Mouse (Mus musculus) heart, adult 9 months (tissue): ENCODE data around the gene Olfr1305.

Source experiments
- DNase-seq, 2 experiments: peaks; one replicate each; pipeline ENCODE4 v3.0.0; 2022; ENCODE audit warnings: low spot score in 2 of 2

Olfr1305 gene

GRCm38 (mm10) chr2:111877049-111877448 lies at the start of gene Olfr1305:
Olfr1305 (minus strand) TSS chr2:111877149.
- DNase-seq, result no peak

- no peak for DNase-seq
Observed at GRCm38 (mm10) chr2:111916171-111916570, 39.2 kb upstream of the Olfr1305 start, which contains the start of gene Olfr1306. Olfr1306 (minus strand) TSS chr2:111916271.

- no peak for DNase-seq
Observed at GRCm38 (mm10) chr2:111820240-111820639, 56.7 kb downstream of the Olfr1305 start, which contains the start of gene Olfr1303. Olfr1303 (minus strand) TSS chr2:111820340.
